Mouse (Mus musculus): ENCODE measurements at regions not wholly inside any gene's neighbourhood (a gene's known extent, or its start where the extent isn't known, plus 50 kb on each side); places are given as distances from the start of the nearest gene placed in this dataset.

DNA sequence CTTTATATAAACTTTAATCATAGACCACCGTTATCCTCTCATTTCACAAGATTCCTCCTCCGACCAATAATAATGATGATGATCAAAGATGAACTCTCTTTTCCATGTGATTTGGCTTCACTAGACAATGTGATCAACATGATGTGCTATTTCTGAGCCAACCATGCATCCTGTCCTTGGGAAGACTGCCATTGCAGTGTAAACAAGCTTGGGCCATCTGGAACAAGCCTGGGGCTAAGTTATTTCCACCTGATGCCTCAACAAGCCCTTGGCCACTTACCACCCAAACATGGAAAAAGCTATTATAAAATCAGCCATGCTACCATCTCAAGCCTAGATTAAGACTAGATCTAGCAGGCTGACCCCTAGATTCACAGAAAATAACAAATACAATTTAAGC, 542.9 kb downstream of the Gm9195 start:
- TF ChIP-seq CTCF (IDR thresholded peaks at IDR 0.05; ENCODE audit: low read depth, low read length) (no peak), POLR2A (IDR thresholded peaks at IDR 0.05; ENCODE audit: extremely low read depth, insufficient read depth, low read length) (no peak)

All from liver, adult 2 months (tissue).